Mouse (Mus musculus): ENCODE results near the gene Tmem63a. TPM values are rescaled to one million over a fixed set of nuclear protein-coding genes. Genes with fewer than 3 reads are reported as not detected.
"Not testable (repeated sequence)": the region's sequence is repeated elsewhere in the genome, so short reads cannot be mapped to it uniquely, and the experiment has no call there.

The Tmem63a gene
- polyA plus RNA-seq, 1 experiment from 2014 or later = 7.7 TPM

- no peak overlapping the region for H3K4me3 ChIP-seq
- peaks cover 26% of the 10 kb centered on the region for H3K27me3 ChIP-seq (replicated peaks)
- no peaks in the 10 kb centered on the region for H3K9me3 ChIP-seq
- 20% methylated on average over 2 of the region's 2 CpGs for WGBS
- no peaks in the 10 kb centered on the region for H3K4me1 ChIP-seq
- H3K27ac ChIP-seq (replicated peaks) = no peak overlapping the region
- no peaks in the 10 kb centered on the region for H3K36me3 ChIP-seq
- no peak for ATAC-seq (ENCODE audit: extremely low read depth, insufficient number of reproducible peaks, low FRiP score, low TSS enrichment)
- no peak overlapping the region for H3K4me2 ChIP-seq
- no peak overlapping the region for H3K9ac ChIP-seq
These were observed 12.5 kb upstream of the Tmem63a start for GRCm38 (mm10) chr1:180929599-180929998.

DNA sequence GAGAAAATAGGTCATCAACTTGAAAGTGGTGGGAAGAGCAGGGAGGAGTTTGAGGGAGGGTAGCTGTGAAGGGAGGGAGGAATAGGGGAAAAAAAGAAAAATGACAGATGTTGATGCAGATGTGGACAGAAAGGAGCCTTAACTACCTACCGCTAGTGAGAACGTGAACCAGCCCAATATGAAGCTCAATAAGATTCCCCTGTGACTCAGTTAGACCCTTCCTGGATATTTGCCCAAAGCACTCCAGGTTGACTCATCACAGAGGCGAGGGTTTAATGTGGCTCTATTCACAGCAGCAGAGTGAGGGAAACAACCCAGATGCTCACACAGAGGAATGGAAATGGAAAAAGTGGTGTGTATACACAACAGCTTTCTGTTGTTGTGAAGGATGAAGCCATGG, 11.0 kb upstream of the Tmem63a start:
- Histone ChIP-seq H3K9me3 (no peaks in the 10 kb centered on the region), H3K27me3 (replicated peaks) (peaks cover 41% of the 10 kb centered on the region), H3K4me3 (no peak overlapping the region), H3K9ac (no peak overlapping the region), H3K4me1 (no peaks in the 10 kb centered on the region), H3K4me2 (no peak overlapping the region), H3K36me3 (no peaks in the 10 kb centered on the region), H3K27ac (replicated peaks) (no peak overlapping the region)
- ATAC-seq (ENCODE audit: extremely low read depth, insufficient number of reproducible peaks, low FRiP score, low TSS enrichment) = no peak
- 59% methylated on average over 3 of the region's 3 CpGs for WGBS

DNA sequence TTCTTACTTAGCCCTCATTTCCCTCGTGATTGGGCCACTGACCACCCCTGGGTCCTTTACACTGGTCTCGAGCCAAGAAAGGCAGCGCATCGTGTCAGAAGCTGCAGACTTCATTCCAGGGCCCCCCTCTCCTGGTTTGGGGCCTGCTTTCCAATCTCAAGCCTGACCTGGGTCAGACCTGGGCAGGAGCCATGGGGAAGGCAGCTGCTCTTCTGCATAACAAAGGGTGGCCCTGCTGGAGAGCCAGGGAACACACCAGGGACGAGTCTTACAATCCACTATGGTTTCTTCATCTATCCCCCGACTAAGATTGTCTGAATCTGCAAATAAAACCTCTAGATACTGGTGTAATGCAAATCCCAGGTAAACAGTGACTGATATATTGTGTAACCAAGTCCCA, 8.5 kb upstream of the Tmem63a start:
- WGBS = 29% methylated on average over 6 of the region's 6 CpGs
- Histone ChIP-seq H3K4me3 (no peak overlapping the region), H3K36me3 (no peaks in the 10 kb centered on the region), H3K27me3 (replicated peaks) (peaks cover 57% of the 10 kb centered on the region), H3K9me3 (no peaks in the 10 kb centered on the region), H3K9ac (no peak overlapping the region), H3K4me1 (peaks cover 12% of the 10 kb centered on the region), H3K4me2 (no peak overlapping the region), H3K27ac (replicated peaks) (no peak overlapping the region)
- ATAC-seq (ENCODE audit: extremely low read depth, insufficient number of reproducible peaks, low FRiP score, low TSS enrichment) = no peak

- no peak within 1 kb of the TSS for H3K4me3 ChIP-seq
- H3K36me3 ChIP-seq = no peaks in the 10 kb centered on the region
- 14% methylated on average over 21 of the region's 21 CpGs for WGBS
- H3K4me2 ChIP-seq = no peak within 1 kb of the TSS
- H3K4me1 ChIP-seq = peaks cover 12% of the 10 kb centered on the region
- no peak within 1 kb of the TSS for H3K27ac ChIP-seq (replicated peaks)
- no peaks in the 10 kb centered on the region for H3K9me3 ChIP-seq
- peaks cover 57% of the 10 kb centered on the region for H3K27me3 ChIP-seq (replicated peaks)
- peak within 1 kb of the TSS; percentile 52; the same call in 1 of the 2 replicates for H3K9ac ChIP-seq
- ATAC-seq (ENCODE audit: extremely low read depth, insufficient number of reproducible peaks, low FRiP score, low TSS enrichment) = no peak
These were observed 7.4 kb upstream of the Tmem63a start, which contains the start of gene Lefty1 for GRCm38 (mm10) chr1:180934467-180935419. Gene Lefty1 (plus strand): TSS chr1:180935022.

DNA sequence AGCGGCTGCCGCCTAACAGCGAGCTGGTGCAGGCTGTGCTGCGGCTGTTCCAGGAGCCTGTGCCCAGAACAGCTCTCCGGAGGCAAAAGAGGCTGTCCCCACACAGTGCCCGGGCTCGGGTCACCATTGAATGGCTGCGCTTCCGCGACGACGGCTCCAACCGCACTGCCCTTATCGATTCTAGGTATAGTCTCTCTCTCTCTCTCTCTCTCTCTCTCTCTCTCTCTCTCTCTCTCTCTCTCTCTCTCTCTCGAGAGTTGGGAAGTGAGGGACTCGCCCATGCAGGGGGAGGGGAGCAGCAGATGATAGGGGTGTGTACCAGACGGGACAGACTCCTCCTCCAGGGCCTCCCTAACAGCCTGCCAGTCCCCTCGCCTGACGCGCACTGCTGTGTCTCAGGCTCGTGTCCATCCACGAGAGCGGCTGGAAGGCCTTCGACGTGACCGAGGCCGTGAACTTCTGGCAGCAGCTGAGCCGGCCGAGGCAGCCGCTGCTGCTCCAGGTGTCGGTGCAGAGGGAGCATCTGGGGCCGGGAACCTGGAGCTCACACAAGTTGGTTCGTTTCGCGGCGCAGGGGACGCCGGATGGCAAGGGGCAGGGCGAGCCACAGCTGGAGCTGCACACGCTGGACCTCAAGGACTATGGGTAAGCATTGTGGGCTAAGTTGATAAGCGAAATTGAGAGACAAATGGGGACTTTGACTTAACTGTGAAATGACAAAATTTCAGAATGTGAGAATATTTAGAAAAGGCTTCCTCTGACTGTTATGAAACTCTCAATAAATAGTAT, 5.3 kb upstream of the Tmem63a start:
- not testable (repeated sequence) for H3K27ac ChIP-seq (replicated peaks); H3K36me3 ChIP-seq; H3K9me3 ChIP-seq
- ATAC-seq (ENCODE audit: extremely low read depth, insufficient number of reproducible peaks, low FRiP score, low TSS enrichment) = peak; percentile 55; the same call in 1 of the 2 replicates
- peaks cover 21% of the 10 kb centered on the region for H3K4me1 ChIP-seq
- H3K4me3 ChIP-seq = peak overlapping the region; percentile 45
- H3K27me3 ChIP-seq (replicated peaks) = peaks cover 55% of the 10 kb centered on the region
- H3K9ac ChIP-seq = peak overlapping the region; percentile 70
- peak overlapping the region; percentile 70 for H3K4me2 ChIP-seq
- WGBS = 2% methylated on average over 41 of the region's 41 CpGs

- Histone ChIP-seq H3K27me3 (replicated peaks) (peaks cover 53% of the 10 kb centered on the region), H3K4me1 (peaks cover 23% of the 10 kb centered on the region), H3K4me2 (peak overlapping the region; percentile 70; the same call in 1 of the 2 replicates)
- H3K9ac ChIP-seq; H3K27ac ChIP-seq (replicated peaks); H3K36me3 ChIP-seq; ATAC-seq (ENCODE audit: extremely low read depth, insufficient number of reproducible peaks, low FRiP score, low TSS enrichment); H3K9me3 ChIP-seq; H3K4me3 ChIP-seq: not testable (repeated sequence)
- 51% methylated on average over 13 of the region's 13 CpGs for WGBS
These were observed 4.5 kb upstream of the Tmem63a start for GRCm38 (mm10) chr1:180937631-180938030.

DNA sequence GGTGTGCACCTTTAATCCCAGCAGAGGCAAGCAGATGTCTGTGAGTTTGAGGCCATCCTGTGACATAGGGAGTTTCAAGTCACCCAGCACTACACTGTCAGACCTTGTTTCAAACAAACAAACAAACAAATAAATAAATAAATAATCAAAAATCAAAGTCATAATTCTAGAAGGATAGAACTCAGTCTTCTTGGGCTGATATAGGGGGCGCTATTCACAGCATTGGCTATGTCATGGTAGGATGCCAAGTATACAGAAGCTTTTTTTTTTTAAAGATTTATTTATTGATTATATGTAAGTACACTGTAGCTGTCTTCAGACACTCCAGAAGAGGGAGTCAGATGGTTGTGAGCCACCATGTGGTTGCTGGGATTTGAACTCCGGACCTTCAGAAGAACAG, 3.4 kb upstream of the Tmem63a start:
- H3K27ac ChIP-seq (replicated peaks); H3K4me2 ChIP-seq; H3K9me3 ChIP-seq; H3K36me3 ChIP-seq; H3K9ac ChIP-seq; H3K4me3 ChIP-seq; ATAC-seq (ENCODE audit: extremely low read depth, insufficient number of reproducible peaks, low FRiP score, low TSS enrichment): not testable (repeated sequence)
- 72% methylated on average over 2 of the region's 2 CpGs for WGBS
- peaks cover 34% of the 10 kb centered on the region for H3K4me1 ChIP-seq
- peaks cover 42% of the 10 kb centered on the region for H3K27me3 ChIP-seq (replicated peaks)

DNA sequence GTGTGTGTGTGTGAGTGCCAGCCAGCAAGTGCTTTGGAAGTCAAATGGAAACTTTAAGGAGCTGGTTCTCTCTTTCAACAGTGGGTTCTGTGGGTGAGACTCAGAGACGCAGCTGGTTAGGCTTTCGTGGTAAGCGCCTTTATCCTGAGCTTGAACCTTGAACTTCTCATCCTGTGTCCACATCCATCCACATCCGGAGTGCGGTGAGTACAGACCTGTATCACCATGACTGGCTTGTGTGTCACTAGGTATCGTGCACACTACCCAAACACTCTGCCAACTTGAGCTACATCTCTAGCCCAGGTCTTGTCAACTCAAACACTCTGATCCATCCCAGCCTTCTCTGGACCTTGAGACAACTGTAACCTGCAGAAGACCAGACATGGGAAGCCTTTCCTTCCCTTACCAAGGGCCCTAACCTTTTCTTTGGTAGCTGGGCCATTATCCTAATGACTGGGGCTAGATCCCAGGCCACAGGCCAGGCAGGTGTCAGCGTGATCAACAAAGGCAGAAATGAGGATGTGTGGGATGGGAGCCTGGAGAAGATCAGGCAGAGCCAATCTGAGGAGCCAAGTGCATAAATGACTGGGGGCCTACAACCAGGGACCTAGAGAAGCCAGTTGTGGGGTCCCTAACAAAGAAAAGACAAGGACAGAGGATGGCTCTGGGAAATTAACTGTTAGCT, 1.2 kb upstream of the Tmem63a start:
- no peak overlapping the region for H3K27ac ChIP-seq (replicated peaks)
- no peaks in the 10 kb centered on the region for H3K36me3 ChIP-seq
- peak overlapping the region; percentile 92 for H3K9ac ChIP-seq
- peak overlapping the region; percentile 88 for H3K4me3 ChIP-seq
- 83% methylated on average over 7 of the region's 7 CpGs for WGBS
- peaks cover 21% of the 10 kb centered on the region for H3K27me3 ChIP-seq (replicated peaks)
- no peaks in the 10 kb centered on the region for H3K9me3 ChIP-seq
- no peak for ATAC-seq (ENCODE audit: extremely low read depth, insufficient number of reproducible peaks, low FRiP score, low TSS enrichment)
- H3K4me2 ChIP-seq = peak overlapping the region; percentile 84
- peaks cover 55% of the 10 kb centered on the region for H3K4me1 ChIP-seq

- 3% methylated on average over 18 of the region's 18 CpGs for WGBS
- H3K9ac ChIP-seq = peak overlapping the region; percentile 92
These were observed 418 bp upstream of the Tmem63a start for GRCm38 (mm10) chr1:180941726-180942125.

DNA sequence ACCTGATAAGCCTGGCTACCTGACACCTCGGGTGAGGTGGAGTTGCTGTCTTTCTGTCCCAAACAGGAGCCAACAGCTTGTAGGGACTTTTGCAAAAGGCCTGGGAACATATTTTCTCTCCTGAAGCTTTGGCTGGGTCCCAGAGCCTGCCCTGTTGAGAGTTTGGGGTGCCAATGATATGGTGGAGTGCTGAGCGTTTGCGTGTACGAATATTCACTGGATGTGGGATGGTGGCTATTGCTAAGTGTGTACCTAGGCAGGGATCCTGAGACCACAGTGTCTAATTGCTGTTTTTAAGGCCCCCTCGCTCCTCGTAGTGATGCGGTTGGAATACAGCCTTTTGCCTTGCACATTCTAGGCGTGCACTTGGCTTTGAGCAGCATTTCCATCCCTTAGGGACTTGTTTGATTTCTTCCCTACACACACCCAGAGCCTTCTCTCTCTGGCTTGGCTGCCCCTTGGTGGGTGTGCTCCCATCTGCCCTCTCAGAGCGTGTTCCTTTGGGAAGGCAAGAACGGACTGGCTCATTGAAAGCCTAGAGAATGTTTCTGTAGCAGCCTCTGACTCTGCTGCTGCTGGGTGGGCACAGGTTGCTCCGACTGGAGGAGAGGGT, 994 bp downstream of the Tmem63a start:
- ATAC-seq (ENCODE audit: extremely low read depth, insufficient number of reproducible peaks, low FRiP score, low TSS enrichment) = no peak
- 35% methylated on average over 11 of the region's 11 CpGs for WGBS
- H3K4me1 ChIP-seq = peaks cover 51% of the 10 kb centered on the region

More at GRCm38 (mm10) chr1:180941726-180942125, 418 bp upstream of the Tmem63a start:
- H3K4me3 ChIP-seq = peak overlapping the region; percentile 88
- H3K36me3 ChIP-seq = peaks cover 2% of the 10 kb centered on the region
- H3K27me3 ChIP-seq (replicated peaks) = peaks cover 15% of the 10 kb centered on the region
- H3K4me1 ChIP-seq = peaks cover 61% of the 10 kb centered on the region
- peak overlapping the region; percentile 84 for H3K4me2 ChIP-seq
- H3K27ac ChIP-seq (replicated peaks) = peak overlapping the region; percentile 86
- no peak for ATAC-seq (ENCODE audit: extremely low read depth, insufficient number of reproducible peaks, low FRiP score, low TSS enrichment)
- H3K9me3 ChIP-seq = no peaks in the 10 kb centered on the region

More for the DNA sequence above, 994 bp downstream of the Tmem63a start:
- Histone ChIP-seq H3K27me3 (replicated peaks) (peaks cover 6% of the 10 kb centered on the region), H3K4me2 (peak overlapping the region; percentile 84), H3K9ac (peak overlapping the region; percentile 92), H3K9me3 (no peaks in the 10 kb centered on the region), H3K36me3 (peaks cover 16% of the 10 kb centered on the region), H3K4me3 (peak overlapping the region; percentile 88), H3K27ac (replicated peaks) (peak overlapping the region; percentile 86)
